Mouse (Mus musculus) heart, adult 2 months (tissue): ENCODE results near the gene Ercc2. TPM values are rescaled to one million over a fixed set of nuclear protein-coding genes. Genes with fewer than 3 reads are reported as not detected.

Experiments used
- DNase-seq, 2 experiments: peaks; one replicate each; pipeline ENCODE4 v3.0.0; 2021
- H3K27ac ChIP-seq: fragments of 200-600 bp; 2 replicates; pipeline ENCODE4 v1.8.1; 2022
- H3K27me3 ChIP-seq: fragments of 200-500 bp; 2 replicates; pipeline ENCODE4 v1.6.1; 2012; ENCODE audit warnings: mild to moderate bottlenecking, low read length, inconsistent platforms, mixed read lengths; ENCODE audit not compliant: control insufficient read depth, insufficient read depth
- H3K36me3 ChIP-seq: fragments of 200-500 bp; 2 replicates; pipeline ENCODE4 v1.6.1; 2012; ENCODE audit warnings: low read length, inconsistent platforms; ENCODE audit not compliant: control insufficient read depth, insufficient read depth
- H3K4me1 ChIP-seq: fragments of 200-500 bp; 2 replicates; pipeline ENCODE4 v1.6.1; 2011; ENCODE audit warnings: low read length; ENCODE audit not compliant: control insufficient read depth, insufficient read depth
- H3K4me3 ChIP-seq: fragments of 200-600 bp; 2 replicates; pipeline ENCODE4 v1.8.1; 2022
- H3K79me2 ChIP-seq: fragments of 200-500 bp; replicated peaks from 2 replicates; pipeline ENCODE4 v1.6.1; 2012; ENCODE audit warnings: mild to moderate bottlenecking, inconsistent platforms, low read length, moderate library complexity, mixed read lengths; ENCODE audit not compliant: control insufficient read depth, insufficient read depth
- H3K9ac ChIP-seq: fragments of 200-500 bp; 2 replicates; pipeline ENCODE4 v1.6.1; 2012; ENCODE audit warnings: low read depth, mild to moderate bottlenecking, control low read depth, inconsistent platforms, low read length, mixed read lengths
- CTCF ChIP-seq: fragments of 200-600 bp; IDR thresholded peaks from 2 replicates; pipeline ENCODE4 v1.8.1; 2022; ENCODE audit warnings: antibody characterized with exemption, mild to moderate bottlenecking, moderate library complexity
- EP300 ChIP-seq: fragments of 200-500 bp; IDR thresholded peaks from 2 replicates; pipeline ENCODE4 v1.6.1; 2011; ENCODE audit warnings: low read depth, low read length, control low read depth; ENCODE audit not compliant: insufficient read depth
- POLR2A ChIP-seq: fragments of 200-500 bp; IDR thresholded peaks from 2 replicates; pipeline ENCODE4 v1.6.1; 2011; ENCODE audit warnings: mild to moderate bottlenecking, low read depth, low read length, control low read depth; ENCODE audit not compliant: insufficient read depth
- WGBS: fragments of 180-500 bp; shearing (Covaris S2); methylation state at CpG from one replicate; pipeline ENCODE4 v1.1.7; 2018; 5-methylcytosine and 5-hydroxymethylcytosine counted together
- intact Hi-C: fragments of 180-260 bp; cut with DNase I; formaldehyde crosslinking; loops from one replicate; pipeline ENCODE4 v1.15.1; 2025
- long read RNA-seq: library from polyadenylated mRNA; stranded (forward); transcript quantifications from one replicate; pipeline ENCODE4 v2.0.0, GENCODE M21; 2021
- polyA plus RNA-seq: library from polyadenylated mRNA; depleted of rRNA; stranded (reverse); fragments of >200 nt; gene quantifications from 2 replicates; pipeline ENCODE4 v1.2.3, GENCODE M21; 2012; rRNA removed
- total RNA-seq, 2 experiments: library from RNA; stranded (reverse); gene quantifications; 2 replicates each; pipeline ENCODE4 v1.2.3; 2021

Gene Ercc2
- total RNA-seq (10 to 100 TPM; 10.9 to 11.6 TPM), polyA plus RNA-seq (22.6 and 24.8 TPM in 2 replicates)
- long read RNA-seq, partial matches to known transcripts = 0 of 2 reads
- long read RNA-seq, other reads (novel, unspliced or antisense) = 0 of 2 reads

GRCm38 (mm10) chr7:19381377-19382165, at the start of gene Ercc2:
Ercc2 (plus strand) TSS chr7:19382010.
- WGBS = 5% methylated on average over 48 of the region's 48 CpGs
- Histone ChIP-seq H3K27me3 (no peaks in the 10 kb centered on the region), H3K9ac (peak within 1 kb of the TSS; percentile 77), H3K36me3 (no peaks in the 10 kb centered on the region), H3K27ac (peak within 1 kb of the TSS; percentile 39), H3K4me3 (peak within 1 kb of the TSS; percentile 68), H3K79me2 (no peaks in the 10 kb centered on the region), H3K4me1 (no peaks in the 10 kb centered on the region; the same call in none of the 2 replicates)
- peak; percentile 99 for DNase-seq
- TF ChIP-seq POLR2A = peak; percentile 44; the same call in 1 of the 2 replicates
- TF ChIP-seq CTCF = no peak
- 0 out of 2 replicates have a peak, but pooled peaks have one; percentile 72 for TF ChIP-seq EP300
- intact Hi-C loops = no loop called here

DNA sequence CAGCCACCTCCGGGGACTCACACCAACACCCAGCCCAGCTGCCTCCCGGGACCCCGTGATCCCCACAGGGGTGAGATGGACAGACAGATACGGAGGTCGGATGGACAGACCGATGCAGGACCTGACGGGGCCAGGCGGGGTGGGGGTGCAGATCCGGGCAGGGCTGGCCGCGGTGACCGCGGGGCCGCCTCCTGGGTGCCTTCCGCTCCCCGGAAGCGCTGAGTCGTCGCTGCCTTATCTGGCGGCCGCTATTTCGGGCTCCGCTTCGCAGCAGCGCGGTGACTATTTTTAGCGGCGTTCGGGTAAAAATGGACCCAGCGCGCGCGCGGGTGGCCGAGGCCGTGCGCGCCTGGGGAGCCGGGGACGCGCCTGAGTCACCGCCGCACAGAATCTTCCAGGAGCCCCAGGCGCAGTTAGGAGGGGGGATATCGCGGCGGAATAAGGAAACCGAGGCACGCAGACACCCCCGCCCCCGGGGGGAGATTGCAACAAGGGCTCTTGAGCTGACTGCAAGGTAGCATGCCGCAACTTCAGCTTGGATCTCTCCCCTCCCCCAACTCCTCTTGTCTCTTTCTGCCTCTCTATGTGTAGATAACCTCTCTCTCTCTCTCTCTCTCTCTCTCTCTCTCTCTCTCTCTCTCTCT, 49.0 kb upstream of the Ercc2 start:
- peak; percentile 33; the same call in 1 of the 2 replicates for TF ChIP-seq POLR2A
- 0 out of 2 replicates have a peak, but pooled peaks have one; percentile 32 for TF ChIP-seq EP300
- TF ChIP-seq CTCF = no peak
- no peaks in the 10 kb centered on the region for H3K79me2 ChIP-seq
- WGBS = under 1% methylated on average over 52 of the region's 52 CpGs
- DNase-seq = peak; percentile 87 to 92
- H3K36me3 ChIP-seq = no peaks in the 10 kb centered on the region
- peak overlapping the region; percentile 98 for H3K27ac ChIP-seq
- H3K4me3 ChIP-seq = peak overlapping the region; percentile 72
- peak overlapping the region; percentile 94 for H3K9ac ChIP-seq
- H3K4me1 ChIP-seq = peaks cover 5% of the 10 kb centered on the region
- H3K27me3 ChIP-seq = no peaks in the 10 kb centered on the region
- intact Hi-C loops = no loop called here

DNA sequence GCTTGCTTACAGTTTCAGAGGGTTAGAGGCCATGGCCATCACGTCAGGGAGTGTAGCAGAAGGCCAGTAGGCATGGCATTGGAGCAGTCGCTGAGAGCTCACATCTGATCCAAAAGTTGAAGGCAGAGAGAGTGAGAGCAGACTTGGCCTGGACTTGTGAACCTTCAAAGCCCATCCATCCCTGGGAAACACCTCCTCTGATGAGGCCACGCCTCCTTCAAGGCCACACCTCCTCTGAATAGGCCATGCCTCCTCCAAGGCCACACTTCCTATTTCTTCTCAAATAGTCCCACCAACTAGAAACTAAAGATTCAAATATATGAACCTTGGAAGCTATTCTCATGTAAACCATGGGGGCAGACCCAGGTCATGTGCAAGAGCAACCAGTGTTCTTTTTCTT, 46.2 kb upstream of the Ercc2 start:
- TF ChIP-seq POLR2A (no peak), CTCF (no peak)
- WGBS = 40% methylated on average over 3 of the region's 3 CpGs
- Histone ChIP-seq H3K79me2 (no peaks in the 10 kb centered on the region), H3K27ac (no peak overlapping the region), H3K4me1 (peaks cover 4% of the 10 kb centered on the region; the same call in 1 of the 2 replicates), H3K4me3 (no peak overlapping the region), H3K36me3 (no peaks in the 10 kb centered on the region), H3K27me3 (no peaks in the 10 kb centered on the region), H3K9ac (no peak overlapping the region)
- intact Hi-C loops = no loop called here
- no peak for DNase-seq

DNA sequence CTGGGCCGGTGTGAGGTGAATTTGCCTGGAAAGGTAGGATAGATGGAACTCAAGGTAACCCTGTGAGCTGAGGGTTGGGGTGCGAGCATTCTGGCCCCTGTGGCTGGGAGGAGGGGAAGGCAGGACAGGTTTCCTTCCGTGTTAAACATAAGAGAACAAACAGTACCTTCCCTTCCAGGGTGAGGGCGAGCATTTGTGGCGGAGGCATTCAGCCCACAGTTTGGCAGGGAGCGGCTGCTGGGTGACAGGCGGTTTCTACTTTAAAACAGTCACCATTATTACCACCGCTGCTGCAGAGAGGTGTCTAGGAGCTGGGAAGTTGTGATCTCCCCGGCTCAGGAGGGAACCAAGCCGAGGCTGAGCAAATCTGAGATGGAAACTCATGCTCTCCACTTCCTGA, 44.7 kb upstream of the Ercc2 start:
- 48% methylated on average over 10 of the region's 10 CpGs for WGBS
- intact Hi-C loops = no loop called here
- Histone ChIP-seq H3K36me3 (no peaks in the 10 kb centered on the region), H3K4me3 (no peak overlapping the region), H3K27me3 (no peaks in the 10 kb centered on the region), H3K4me1 (peaks cover 4% of the 10 kb centered on the region; the same call in 1 of the 2 replicates), H3K79me2 (no peaks in the 10 kb centered on the region), H3K27ac (peak overlapping the region; percentile 31), H3K9ac (no peak overlapping the region)
- no peak for TF ChIP-seq EP300
- TF ChIP-seq CTCF = no peak
- TF ChIP-seq POLR2A = no peak
- no peak for DNase-seq

- Histone ChIP-seq H3K36me3 (no peaks in the 10 kb centered on the region), H3K4me1 (peaks cover 4% of the 10 kb centered on the region; the same call in 1 of the 2 replicates), H3K79me2 (no peaks in the 10 kb centered on the region), H3K27ac (no peak overlapping the region), H3K27me3 (no peaks in the 10 kb centered on the region), H3K9ac (no peak overlapping the region), H3K4me3 (no peak overlapping the region)
- DNase-seq = no peak
- TF ChIP-seq CTCF (no peak), EP300 (no peak), POLR2A (no peak)
- 65% methylated on average over 2 of the region's 2 CpGs for WGBS
- intact Hi-C loops = no loop called here
These were observed 43.8 kb upstream of the Ercc2 start for GRCm38 (mm10) chr7:19338060-19338459.

- Histone ChIP-seq H3K27ac (no peak overlapping the region), H3K27me3 (no peaks in the 10 kb centered on the region), H3K9ac (no peak overlapping the region), H3K36me3 (no peaks in the 10 kb centered on the region), H3K4me3 (no peak overlapping the region), H3K4me1 (peaks cover 6% of the 10 kb centered on the region), H3K79me2 (no peaks in the 10 kb centered on the region)
- TF ChIP-seq POLR2A = no peak
- no peak for TF ChIP-seq EP300
- no peak for TF ChIP-seq CTCF
- DNase-seq = no peak
- intact Hi-C loops = no loop called here
- 62% methylated on average over 7 of the region's 7 CpGs for WGBS
These were observed 43.2 kb upstream of the Ercc2 start for GRCm38 (mm10) chr7:19338596-19338995.
